Mouse (Mus musculus): ENCODE measurements around the gene Klc2.
"Not testable (repeated sequence)": the region's sequence is repeated elsewhere in the genome, so short reads cannot be mapped to it uniquely, and the experiment has no call there.

Klc2 gene

DNA sequence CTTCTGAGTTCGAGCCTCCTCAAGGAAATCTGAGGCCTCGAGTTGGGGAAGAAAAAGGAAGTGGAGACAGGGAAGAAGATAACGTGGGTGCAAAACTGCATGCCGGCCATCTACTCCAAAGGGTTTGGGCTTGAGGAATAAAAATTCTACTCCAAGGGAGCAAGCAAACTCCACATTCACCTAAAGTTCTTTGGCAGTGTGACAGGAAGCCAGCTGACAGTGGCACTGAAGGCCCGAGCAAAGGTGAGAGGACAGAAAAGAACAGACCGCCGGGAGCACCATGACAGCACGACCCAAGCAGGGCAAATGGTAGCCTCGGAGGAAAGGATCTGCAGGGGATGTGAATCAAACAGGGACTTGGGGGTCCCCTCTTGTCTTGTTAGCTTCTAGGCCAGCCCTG is 12.3 kb downstream of the Klc2 start:
- DNase-seq (ENCODE audit: low spot score): no peak

DNA sequence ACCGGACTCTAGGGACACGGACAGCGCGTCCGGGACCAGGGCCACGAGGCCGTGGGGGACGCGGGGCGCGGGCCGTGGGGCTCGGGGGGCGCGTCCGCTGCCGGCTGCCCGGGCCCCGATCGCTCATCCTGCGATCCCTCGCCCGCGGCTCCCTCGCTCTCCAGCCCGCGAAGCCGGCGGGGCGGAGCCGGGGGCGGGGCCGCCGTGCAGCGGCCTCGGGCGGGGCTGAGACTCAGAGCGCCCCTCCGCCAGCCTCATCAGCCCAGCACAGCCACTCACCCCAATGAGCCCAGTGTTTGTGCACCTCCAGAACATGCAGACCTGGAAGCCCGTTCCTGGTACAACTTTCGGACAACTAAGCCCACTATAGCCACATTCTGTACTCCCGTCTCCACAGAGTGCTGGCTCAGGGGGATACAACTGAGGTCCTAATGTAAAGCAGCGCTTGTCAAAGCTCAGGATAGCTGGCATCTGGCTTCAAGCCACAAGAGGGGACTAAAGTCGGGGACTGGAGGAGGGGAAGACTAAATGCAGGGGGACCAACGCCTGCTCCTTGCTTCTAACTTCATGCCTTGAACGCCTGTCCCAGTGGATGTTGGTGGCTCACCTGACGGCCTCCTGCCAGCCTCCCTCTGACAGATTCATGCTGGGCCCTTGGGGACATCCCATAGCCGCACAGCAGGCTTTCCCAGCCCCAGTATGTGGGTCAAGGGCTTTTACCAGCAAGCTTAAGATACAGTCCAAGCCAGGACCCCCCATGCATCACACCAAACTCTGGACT is 19.8 kb downstream of the Klc2 start, which contains the start of gene Cnih2:
Cnih2 (minus strand) TSS at position 159 of the 781 bp plus-strand sequence.
- DNase-seq (ENCODE audit: low spot score): peak; percentile 82

DNA sequence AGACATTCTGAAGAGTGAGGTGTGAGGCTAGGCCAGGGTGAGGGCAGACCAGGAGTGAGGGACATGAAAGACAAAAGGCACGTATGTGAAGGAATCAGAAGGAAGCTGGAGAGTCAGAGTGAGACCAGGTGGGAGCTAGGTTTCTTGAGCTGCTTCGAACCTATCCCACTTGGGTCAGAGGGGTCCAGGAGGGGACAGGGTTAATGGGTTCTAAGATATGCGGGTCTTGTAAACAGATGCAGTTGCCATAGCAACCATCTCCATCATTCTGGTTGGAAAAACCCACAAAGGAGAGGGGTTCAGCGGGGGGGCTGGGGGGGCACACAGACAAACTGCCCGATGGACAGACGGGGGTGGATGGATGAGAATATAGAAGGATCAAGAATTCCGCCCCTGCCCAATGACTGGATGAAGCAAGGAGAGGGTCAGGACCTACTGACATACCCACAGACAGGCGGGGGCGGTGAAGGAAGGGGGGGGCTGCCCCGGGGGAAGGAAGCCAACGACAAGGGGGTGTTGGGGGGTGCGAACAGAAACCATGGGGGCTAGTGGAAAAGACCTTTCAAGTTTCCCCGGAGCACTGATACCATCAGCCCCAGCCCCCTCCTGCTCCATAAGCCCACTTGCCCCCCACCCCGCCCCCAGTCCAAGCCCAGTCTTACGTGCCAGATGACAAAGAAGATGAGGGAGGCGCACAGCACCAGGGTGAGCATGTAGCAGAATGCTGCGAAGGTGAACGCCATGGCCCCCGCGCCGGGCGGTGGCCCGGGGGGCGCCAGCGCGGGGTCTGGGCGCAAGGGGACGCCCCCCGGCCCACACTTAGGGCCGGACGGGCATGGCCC is 20.6 kb downstream of the Klc2 start:
- DNase-seq (ENCODE audit: low spot score): no peak

DNA sequence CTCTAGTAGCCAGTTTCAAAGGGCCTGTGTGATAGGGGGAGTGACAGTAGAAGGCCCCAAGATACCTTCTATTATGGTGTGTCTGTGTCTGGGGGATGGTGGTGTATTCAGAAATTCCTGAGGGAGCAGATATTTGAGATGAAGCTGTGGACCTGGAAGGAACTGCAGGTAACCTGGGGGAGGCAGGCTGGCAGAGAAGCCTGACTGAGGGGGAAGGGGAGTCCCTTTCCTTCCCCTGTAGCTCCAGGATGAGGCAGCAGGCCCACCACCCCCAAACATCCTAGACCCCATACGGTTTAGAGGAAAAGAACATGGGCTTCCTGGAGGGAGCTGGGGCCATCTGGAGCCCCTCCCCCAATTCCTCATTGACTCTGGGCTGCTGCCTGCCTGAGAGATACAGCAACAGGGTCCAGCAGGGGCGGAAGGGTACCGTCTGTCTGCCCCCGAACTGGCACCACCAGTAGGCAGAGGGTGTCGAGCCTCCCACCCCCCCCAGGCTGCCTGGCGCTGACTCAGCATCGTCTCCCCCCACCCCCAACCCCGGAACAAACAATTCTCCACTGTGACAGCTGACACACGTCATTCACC is 22.4 kb downstream of the Klc2 start:
- DNase-seq (ENCODE audit: low spot score): peak; percentile 43

DNA sequence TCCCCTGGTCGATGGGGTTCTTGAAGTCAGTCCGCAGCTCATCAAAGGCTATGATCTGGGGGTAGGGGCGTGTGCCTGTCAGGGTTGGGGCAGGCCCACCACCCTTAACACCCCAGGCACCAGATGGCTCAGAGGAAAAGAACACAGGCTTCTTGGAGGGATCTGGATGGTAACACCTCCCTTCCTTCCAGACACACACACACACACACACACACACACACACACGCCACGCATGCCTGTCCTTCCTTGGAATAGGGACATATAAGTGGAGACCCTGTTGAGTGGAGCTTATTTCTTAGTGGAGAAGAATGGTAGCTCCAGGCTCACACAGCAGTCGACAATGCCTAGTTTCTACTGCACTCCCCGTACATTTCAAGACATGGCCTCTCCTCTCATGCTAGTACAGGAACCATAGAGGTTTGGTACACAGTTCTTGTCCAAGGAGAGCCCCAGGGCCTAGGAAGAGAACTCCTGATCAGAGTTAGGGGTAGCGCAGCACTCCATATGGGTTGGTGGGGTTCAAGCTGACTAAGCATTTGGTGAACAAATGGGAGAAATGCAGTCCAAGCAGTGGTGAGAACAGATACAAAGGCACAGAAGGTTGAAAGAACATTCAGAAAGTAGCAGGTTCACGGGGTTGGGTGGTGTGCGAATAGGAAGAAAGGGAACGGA is 23.5 kb downstream of the Klc2 start:
- no peak for DNase-seq (ENCODE audit: low spot score)

DNA sequence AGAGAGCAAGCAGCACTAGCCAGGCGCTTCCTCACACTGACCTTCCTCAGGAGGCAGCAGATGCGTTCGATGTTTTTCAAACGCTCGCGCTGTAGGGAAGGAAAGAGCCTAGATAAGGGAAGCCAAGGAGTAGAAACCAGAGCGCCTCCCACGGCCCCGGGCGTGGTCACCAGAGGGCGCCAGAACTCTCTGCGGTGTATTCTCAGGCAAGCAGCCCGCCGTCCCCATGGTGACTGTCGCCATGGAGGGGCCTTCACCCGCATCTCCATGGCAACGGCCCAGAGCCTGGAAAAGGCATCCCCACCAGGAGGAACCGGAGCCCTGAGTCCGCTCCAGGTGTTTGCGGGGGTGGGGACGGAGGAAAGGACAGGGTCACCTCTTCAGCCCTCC is 24.1 kb downstream of the Klc2 start:
- DNase-seq (ENCODE audit: low spot score): peak; percentile 99

DNA sequence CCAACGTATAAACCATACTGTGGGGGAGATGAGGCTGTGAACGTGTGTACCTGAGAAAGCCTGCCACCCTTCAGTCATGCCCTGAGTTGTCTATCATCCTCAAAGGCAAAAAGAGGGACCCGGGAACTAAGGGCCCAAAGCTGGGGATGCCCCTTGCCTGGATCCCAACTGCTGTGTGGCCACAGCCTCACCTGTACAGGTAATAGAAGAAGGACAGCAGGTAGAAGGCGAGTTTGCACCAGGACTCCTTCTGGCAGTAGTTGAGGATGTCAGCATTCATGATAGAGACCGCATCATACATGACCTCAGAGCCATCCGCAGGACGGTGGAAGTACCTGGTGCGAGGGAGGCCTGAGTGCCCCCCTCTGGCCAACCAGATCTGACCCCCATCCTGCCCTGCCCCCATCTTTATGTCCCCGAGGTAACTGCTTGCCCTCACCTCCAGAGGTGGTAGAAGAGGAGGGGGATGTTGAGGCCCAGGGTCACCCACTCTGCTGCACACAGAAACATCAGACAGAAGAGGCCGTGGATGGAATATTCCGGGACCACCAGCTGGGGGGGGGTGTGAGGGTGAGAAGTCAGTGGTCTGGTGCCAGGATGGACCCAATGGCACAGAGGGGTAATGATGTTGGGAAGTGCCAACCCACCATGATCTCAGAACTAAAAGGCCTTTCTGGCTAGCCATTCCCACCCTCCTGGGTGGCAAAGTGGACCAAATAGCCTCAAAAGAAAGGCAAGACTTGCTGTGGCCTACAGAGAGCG is 24.7 kb downstream of the Klc2 start:
- no peak for DNase-seq (ENCODE audit: low spot score)

DNA sequence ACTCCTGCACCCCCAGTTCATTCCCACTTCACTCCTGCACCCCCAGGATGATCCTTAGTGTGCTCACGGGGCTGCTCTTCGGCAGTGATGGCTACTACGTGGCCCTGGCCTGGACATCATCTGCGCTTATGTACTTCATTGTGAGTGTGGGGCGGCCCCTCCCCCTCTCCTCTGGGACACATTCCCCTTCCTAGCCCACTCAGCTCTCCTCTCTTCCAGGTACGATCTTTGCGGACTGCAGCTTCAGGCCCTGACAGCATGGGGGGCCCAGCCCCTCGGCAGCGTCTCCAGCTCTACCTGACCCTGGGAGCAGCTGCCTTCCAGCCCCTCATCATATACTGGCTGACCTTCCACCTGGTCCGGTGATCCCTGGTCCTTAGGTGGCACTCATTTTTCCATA is 26.3 kb downstream of the Klc2 start:
- DNase-seq (ENCODE audit: low spot score): no peak

DNA sequence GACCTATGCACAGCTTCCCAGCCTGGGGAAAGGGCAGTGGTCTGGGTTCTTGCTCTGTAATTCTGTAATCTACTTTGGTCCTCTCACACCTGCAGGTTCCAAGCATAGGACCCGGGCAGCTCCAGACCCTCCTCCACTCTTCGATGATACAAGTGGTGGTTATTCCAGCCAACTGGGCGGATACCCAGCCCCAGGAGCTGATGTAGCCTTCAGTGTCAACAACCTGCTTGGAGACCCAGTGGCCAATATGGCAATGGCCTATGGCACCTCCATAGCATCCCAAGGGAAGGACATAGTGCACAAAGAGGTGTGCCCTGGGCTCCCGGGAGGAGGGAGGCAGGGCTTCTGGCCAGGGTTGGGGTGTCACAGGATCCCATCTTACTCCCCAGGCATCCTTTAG is 29.0 kb downstream of the Klc2 start:
- peak; percentile 43 for DNase-seq (ENCODE audit: low spot score)

DNA sequence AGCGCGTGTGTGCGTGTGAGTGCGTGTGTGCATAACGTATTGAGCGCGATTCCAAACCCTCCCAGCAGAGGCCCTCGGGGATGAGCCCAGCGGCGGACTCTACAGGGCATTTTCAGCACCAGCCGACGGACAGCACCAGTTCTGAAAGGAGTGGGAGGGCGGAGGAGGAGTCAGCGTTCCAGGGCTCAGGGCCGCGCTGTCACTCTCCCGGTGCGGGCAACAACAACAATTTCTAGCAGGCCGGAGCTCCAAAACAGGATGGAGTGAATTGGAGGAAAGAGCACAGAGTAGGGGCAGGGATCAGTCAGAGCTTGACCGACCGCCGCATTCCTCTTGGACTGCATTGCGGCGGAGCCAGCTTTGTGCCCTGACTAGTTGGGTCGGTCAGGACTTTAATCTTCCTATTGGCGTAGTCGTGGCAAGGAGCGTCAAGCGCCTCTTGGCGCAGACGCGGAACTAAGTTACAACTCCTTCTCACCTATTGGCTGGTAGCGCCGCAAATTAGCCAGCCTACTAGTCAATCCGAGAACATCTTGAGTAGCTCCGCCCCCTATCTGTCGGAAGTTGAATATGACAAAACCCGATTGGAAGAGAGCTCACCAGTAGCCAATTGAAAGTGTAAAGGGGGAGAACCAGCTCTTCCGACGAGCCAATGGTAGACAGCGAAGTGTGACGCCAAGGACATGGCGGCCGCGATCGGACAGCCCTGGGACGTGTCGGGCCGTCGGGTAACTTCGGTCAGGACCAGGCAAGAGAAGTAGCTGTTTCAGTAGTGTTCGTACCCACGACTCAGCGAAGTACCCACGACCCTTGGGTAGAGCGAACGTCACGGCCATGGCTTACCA is 30.3 kb downstream of the Klc2 start, which contains the start of gene Yif1a:
Yif1a (plus strand) TSS at position 655 of the 845 bp plus-strand sequence.
- peak; percentile 98 for DNase-seq (ENCODE audit: low spot score)

DNA sequence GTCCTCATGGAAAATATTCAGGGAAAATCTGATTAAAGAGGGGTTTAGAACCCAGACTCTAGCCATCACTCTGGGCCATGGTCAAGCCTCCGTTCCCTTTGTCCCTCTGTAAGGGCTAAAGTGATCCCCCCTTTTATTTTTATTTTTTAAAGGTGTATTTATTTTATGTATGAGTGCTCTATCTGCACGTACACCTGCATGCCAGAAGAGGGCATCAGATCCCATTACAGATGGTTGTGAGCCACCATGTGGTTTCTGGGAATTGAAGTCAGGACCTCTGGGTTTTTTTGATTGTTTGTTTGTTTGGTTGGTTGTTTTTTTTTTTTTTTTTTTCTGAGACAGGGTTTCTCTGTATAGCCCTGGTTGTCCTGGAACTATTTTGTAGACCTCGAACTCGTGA is 31.8 kb downstream of the Klc2 start:
- not testable (repeated sequence) for DNase-seq (ENCODE audit: low spot score)

DNA sequence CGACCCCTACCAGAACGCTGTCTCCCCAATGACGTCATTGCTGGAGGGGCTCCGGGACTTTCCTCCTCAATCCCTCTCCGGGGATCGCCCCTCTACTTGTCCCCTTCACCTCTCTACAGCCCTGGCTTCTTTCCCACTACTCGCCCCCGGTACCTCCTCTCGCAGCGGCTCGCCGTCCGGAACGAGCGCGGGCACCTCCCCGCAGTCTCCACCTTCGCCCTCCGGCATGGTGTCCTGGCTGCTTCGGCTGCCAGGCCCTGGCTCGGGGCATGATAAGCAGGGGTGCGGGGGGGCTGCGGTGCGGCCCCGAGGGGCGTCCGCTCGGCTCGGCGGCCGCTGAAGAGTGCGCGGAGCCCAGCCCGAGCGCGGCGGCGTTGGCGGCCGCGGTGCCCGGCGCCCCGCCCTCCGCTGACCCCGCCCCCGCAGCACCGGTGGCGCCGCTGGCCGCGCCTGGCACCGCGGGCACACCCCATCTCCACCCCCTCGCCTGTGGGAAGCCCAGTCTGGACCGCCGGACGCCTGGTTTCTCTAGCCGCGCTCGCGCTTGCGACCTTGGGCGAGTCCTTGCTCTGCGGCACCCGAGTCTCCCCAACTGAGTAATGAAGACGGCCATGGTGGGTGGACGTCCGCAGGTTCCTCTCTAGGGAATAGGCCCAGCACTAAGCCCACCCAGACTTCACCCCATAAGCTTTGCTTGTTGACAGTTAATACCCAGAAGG is 33.1 kb downstream of the Klc2 start, which contains the start of gene Tmem151a:
Tmem151a (minus strand) TSS at position 387 of the 719 bp plus-strand sequence.
- peak; percentile 58 for DNase-seq (ENCODE audit: low spot score)

DNA sequence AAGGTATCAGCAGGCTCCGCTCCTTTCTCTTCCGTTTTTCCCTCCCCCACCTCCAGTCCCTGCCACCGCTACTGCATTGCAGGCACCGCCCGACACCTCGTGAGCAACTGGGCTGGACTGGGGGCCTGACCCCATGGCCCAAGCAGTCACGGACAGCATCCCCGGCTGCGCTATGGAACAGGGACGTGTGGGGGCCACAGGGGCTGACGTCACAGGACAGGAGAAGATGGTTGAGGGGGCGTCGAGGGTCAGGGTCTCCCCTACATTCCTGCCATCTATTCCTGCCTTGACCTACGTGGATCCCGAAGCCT is 33.6 kb downstream of the Klc2 start:
- DNase-seq (ENCODE audit: low spot score): peak; percentile 36

DNA sequence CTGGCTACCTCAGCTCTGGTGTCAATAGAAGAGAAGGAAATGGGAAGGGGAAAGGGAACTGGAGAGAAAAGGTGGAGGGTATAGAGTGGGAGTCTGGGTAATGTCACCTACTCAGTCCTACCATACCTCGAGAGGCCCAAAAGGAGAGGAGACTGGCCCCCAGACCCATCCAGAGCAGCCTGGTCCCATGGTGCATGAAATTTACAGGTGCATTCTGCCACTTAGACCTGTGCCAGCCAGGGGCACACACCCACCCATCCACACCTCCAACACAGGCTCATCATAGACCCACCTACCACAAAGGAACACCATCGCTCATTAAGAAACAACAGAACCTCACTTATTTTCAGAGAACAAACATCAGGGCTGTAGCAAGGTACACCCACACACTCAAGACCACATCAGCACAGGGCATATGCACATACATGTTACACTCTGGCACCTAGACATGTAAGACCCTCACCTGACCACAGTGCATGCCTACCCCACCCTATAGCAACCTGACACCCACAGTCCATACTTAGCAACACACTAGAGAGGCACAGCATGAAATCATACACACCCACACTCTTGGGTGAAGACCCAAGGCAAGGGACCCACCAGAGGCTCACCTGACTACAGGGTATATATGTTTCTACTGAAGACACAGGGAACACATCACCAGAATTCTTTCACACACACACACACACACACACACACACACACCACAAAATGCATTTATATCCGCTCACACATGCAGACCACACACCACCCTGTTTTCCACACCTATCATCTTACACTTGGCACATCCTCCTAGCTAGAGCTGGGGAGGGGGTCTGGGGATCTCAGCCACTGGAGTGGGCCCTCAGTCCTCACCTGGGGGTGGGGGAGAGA is 34.2 kb downstream of the Klc2 start:
- no peak for DNase-seq (ENCODE audit: low spot score)

DNA sequence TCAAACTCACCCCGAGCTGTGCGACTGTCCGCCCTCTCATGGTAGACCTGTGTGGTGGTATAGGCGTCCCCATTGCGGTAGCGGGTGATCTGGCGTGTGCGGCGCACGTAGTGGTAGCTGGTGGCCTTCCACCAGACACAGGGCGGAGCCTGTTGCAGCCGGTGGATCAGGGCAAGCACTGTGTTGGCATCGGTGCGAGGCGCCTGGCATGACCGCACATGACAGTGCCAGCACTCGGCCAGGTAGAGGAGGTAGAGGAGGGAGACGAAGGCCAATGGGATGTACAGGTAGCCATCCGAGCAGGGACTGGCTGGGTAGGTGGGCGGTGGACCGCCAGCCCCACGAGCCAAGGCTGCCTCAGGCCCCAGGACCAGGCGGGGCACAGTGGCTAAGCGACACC is 35.8 kb downstream of the Klc2 start:
- no peak for DNase-seq (ENCODE audit: low spot score)

DNA sequence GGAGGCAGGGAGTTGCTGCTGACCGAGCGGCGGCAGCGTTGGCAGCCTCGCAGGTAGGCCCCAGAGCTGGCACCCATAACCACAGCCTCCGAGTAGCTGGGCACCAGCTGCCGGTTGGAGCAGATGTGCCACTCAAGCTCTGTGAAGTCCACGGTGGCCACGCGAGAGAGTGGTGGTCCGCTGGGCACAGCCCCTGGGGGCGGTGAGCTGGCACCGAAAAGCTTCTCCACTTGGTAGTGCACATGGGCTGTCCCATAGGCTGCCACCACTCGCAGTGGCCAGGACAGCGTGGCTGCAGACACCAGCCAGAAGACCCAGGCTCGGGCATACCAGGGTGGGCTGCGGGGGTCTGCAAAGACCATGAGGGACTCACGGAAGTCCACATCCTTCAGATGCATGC is 36.4 kb downstream of the Klc2 start:
- DNase-seq (ENCODE audit: low spot score): no peak

DNA sequence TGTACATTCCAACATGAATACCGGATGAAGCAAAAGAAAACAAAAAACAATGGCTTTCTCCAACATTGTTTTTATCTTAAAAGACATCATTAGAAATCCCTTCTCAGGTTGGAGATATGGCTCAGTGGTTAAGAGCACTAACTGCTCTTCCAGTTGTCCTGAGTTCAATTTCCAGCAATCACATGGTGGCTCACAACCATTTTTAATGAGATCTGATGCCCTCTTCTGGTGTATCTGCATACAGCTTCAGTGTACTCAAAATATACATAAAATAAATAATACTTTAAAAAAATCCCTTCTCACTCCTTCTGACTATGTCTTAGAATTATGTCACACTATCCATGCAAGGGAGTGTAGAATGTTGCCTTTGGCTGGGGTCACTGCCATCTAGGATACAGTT is 39.1 kb downstream of the Klc2 start:
- DNase-seq (ENCODE audit: low spot score): no peak

DNA sequence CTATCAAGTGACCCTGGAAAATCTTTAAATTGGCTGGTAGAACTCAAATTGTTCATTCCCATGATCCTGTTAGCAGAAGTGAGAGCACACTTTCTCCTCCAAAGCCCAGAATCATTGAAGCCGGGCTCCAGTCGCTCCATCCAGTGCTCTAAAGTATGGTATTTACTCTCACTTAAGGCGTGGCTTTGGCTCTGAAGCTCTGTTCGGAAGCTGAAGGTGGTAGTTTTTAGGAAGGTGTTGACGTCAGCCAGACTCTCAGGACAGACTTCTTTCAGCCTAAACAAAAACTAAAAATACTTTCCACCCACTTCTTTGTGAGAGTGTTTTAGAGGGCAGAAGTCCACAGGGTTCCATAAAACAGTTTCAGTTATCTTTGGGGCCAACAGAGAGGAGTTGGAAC is 44.8 kb downstream of the Klc2 start:
- DNase-seq (ENCODE audit: low spot score): no peak

DNA sequence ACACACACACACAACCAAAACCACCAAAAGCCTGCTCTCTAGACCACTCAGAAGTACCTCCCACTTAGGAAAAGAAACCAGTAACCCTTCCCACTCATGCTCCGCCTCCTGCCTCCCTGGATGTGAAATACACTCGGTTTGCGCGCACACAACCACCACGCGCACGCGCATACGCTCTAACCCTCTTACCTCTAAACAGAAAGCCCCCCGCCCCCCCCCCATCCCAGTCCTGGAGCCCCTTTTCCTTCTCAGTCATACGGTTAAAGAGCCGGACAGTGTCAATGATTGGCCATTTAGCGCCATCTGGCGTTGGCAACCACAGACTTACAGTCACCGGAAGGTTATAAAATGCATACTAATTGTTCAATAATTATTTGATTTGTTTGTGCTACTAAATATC is 45.3 kb downstream of the Klc2 start:
- peak; percentile 84 for DNase-seq (ENCODE audit: low spot score)

All from testis, postnatal 10 days (tissue).